In genomic region chr2:102038895-102039667, GRCm38 (mm10) we compare ENCODE assay signal across 9 mouse cellular contexts.
DNase-seq lines count a peak whose midpoint lies in the region; ATAC-seq and TF ChIP-seq lines count a peak whose summit lies in the region.
"Had no signal": no experiment of that assay in that cellular context is flagged by ENCODE, and none has a peak within 500 bp of the region (broad histone marks: within the 10 kb centered on the region; RNA-seq: fewer than 3 reads in every experiment).

No protein-coding gene starts in this region.

- peaks cover 26% of the 10 kb centered on the region for H3K4me1 ChIP-seq in liver, embryonic 15.5 days (replicated peaks)
- H3K4me1 ChIP-seq in hindbrain, embryonic 13.5 days (replicated peaks), result peaks cover 54% of the 10 kb centered on the region
- H3K4me1 ChIP-seq in stomach, postnatal 0 days (replicated peaks; ENCODE audit: control insufficient read depth, insufficient read depth), result no peaks in the 10 kb centered on the region

- H3K27ac ChIP-seq in liver, embryonic 15.5 days (replicated peaks), result no peak overlapping the region
- H3K27ac ChIP-seq in hindbrain, embryonic 13.5 days, result peak overlapping the region; percentile 61
- no peak overlapping the region for H3K27ac ChIP-seq in stomach, postnatal 0 days (replicated peaks)

- H3K9me3 ChIP-seq in liver, embryonic 15.5 days (replicated peaks), result no peaks in the 10 kb centered on the region
- H3K9me3 ChIP-seq in hindbrain, embryonic 13.5 days, result no peaks in the 10 kb centered on the region
- no peaks in the 10 kb centered on the region for H3K9me3 ChIP-seq in stomach, postnatal 0 days (ENCODE audit: control insufficient read depth, low read length)

- DNase-seq in liver, result no peak
- peak; percentile 69 for DNase-seq in NIH3T3 (ENCODE audit: low read depth)
- no peak for DNase-seq in stomach, postnatal 0 days (ENCODE audit: low spot score)
- DNase-seq in kidney, adult 9 months, result no peak
- DNase-seq in adrenal gland, postnatal 10 days, result no peak
- no peak for DNase-seq in ovary, adult 18-20 months (ENCODE audit: low spot score)

- H3K27me3 ChIP-seq in liver, embryonic 15.5 days, result no peaks in the 10 kb centered on the region
- no peaks in the 10 kb centered on the region for H3K27me3 ChIP-seq in hindbrain, embryonic 13.5 days
- H3K27me3 ChIP-seq in stomach, postnatal 0 days (ENCODE audit: control insufficient read depth, insufficient read depth, low read length), result no peaks in the 10 kb centered on the region

- H3K4me2 ChIP-seq in liver, embryonic 15.5 days, result no peak overlapping the region
- no peak overlapping the region for H3K4me2 ChIP-seq in hindbrain, embryonic 13.5 days
- no peak overlapping the region for H3K4me2 ChIP-seq in stomach, postnatal 0 days (replicated peaks; ENCODE audit: low read depth)
- H3K4me2 ChIP-seq: lung, embryonic 14.5 days had no signal

- peak; percentile 39 for TF ChIP-seq CTCF in stomach, postnatal 0 days (IDR thresholded peaks at IDR 0.05; ENCODE audit: low read depth)

- TF ChIP-seq EP300 in stomach, postnatal 0 days (optimal IDR thresholded peaks at IDR 0.05), result no peak

- H3K36me3 ChIP-seq in liver, embryonic 15.5 days (replicated peaks), result no peaks in the 10 kb centered on the region
- no peaks in the 10 kb centered on the region for H3K36me3 ChIP-seq in hindbrain, embryonic 13.5 days
- H3K36me3 ChIP-seq in stomach, postnatal 0 days (ENCODE audit: control insufficient read depth, insufficient read depth, low read length), result no peaks in the 10 kb centered on the region

- WGBS in liver, embryonic 15.5 days (ENCODE audit: insufficient replicate concordance), result 37% methylated on average over 7 of the region's 7 CpGs
- WGBS in hindbrain, embryonic 13.5 days, result 91% methylated on average over 7 of the region's 7 CpGs
- 73% methylated on average over 7 of the region's 7 CpGs for WGBS in stomach, postnatal 0 days

- H3K4me3 ChIP-seq in liver, embryonic 15.5 days (replicated peaks), result no peak overlapping the region
- no peak overlapping the region for H3K4me3 ChIP-seq in hindbrain, embryonic 13.5 days
- no peak overlapping the region for H3K4me3 ChIP-seq in stomach, postnatal 0 days (ENCODE audit: low read depth, low read length)

- H3K9ac ChIP-seq in liver, embryonic 15.5 days, result no peak overlapping the region
- no peak overlapping the region for H3K9ac ChIP-seq in hindbrain, embryonic 13.5 days
- no peak overlapping the region for H3K9ac ChIP-seq in stomach, postnatal 0 days (ENCODE audit: low read length)
- H3K9ac ChIP-seq: lung, embryonic 14.5 days had no signal

- ATAC-seq in liver, embryonic 15.5 days (ENCODE audit: insufficient read depth), result peak; percentile 38; the same call in 1 of the 2 replicates
- no peak for ATAC-seq in hindbrain, embryonic 13.5 days (ENCODE audit: low FRiP score)
- peak; percentile 8; the same call in 1 of the 2 replicates for ATAC-seq in stomach, postnatal 0 days (ENCODE audit: low FRiP score, low TSS enrichment)
